Mouse (Mus musculus) frontal cortex, postnatal 10 days (tissue): ENCODE measurements at regions not wholly inside any gene's neighbourhood (a gene's known extent, or its start where the extent isn't known, plus 50 kb on each side); places are given as distances from the start of the nearest gene placed in this dataset.

Experiments used
- DNase-seq, 2 experiments: peaks; one replicate each; pipeline ENCODE4 v3.0.0; 2022; ENCODE audit warnings: low spot score in 2 of 2, mixed read lengths in 1 of 2

DNA sequence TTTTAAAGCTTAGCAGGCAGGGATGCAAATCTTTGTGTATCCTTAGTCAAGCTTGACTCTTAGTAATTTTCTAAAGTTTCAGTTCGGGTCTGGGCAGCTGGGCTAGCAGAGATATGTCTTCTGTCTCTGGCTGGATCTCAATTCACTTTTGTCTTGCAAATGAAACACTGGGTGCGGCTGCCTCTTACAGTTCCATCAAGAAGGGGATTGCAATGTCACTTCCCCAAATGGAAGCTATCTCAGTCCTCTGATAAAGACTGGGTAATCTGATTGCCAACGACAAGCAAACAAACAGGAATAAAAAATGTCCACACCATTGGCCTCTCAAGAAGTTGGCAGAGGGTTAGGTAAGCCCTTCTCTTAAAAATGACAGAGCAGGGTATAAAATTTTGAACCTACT lies 314.1 kb upstream of the Fam19a5 start:
- DNase-seq, result no peak

DNA sequence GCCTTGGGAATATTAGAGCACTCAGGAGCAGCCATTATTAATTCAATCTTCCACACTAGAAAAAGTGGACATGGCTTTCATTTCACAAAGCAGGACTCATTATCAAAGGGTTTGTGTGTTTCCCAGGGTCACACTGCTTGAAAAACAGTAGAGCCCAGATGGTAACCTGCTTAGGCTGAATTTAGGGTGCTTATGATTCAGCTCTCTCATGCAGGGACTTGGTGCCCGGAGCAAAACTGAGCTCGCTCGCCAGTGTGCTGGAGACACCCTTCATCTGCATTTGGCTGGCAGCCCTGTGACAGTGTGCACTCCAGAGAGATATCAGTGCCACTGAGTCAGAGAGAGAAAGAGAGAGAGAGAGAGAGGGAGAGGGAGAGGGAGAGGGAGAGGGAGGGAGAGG lies 308.0 kb upstream of the Fam19a5 start:
- DNase-seq, result no peak

- DNase-seq, result no peak
Measured at GRCm38 (mm10) chr15:87239057-87239456, 305.0 kb upstream of the Fam19a5 start.

- DNase-seq, result no peak
Measured at GRCm38 (mm10) chr15:87261497-87261896, 282.6 kb upstream of the Fam19a5 start.

DNA sequence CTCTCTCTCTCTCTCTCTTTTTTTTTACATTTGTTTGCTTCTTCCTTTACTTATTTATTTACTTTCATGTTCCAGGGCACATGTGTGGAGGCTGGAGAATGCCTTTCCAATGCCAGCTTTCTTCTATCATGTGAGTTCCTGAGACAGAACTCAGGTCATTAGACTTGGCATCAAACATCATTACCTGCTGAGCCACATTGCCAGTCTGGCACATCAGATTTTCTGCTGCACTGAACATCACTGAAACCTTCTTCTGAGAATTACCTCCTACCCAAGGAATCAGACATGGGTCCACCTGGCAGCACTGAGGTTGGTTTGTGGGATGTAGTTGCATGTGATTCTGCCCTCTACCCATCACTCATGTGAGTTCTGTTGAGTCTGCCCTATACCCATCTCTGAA lies 279.2 kb upstream of the Fam19a5 start:
- no peak for DNase-seq

- DNase-seq, result no peak
Measured at GRCm38 (mm10) chr15:87290987-87291529, 253.0 kb upstream of the Fam19a5 start.

GRCm38 (mm10) chr15:87319896-87320295 lies 224.2 kb upstream of the Fam19a5 start:
- DNase-seq, result no peak

- no peak for DNase-seq
Measured at GRCm38 (mm10) chr15:87321067-87321985, 222.8 kb upstream of the Fam19a5 start.

- no peak for DNase-seq
Measured at GRCm38 (mm10) chr15:87325389-87325788, 218.7 kb upstream of the Fam19a5 start.

- DNase-seq, result no peak
Measured at GRCm38 (mm10) chr15:87326281-87326680, 217.8 kb upstream of the Fam19a5 start.

DNA sequence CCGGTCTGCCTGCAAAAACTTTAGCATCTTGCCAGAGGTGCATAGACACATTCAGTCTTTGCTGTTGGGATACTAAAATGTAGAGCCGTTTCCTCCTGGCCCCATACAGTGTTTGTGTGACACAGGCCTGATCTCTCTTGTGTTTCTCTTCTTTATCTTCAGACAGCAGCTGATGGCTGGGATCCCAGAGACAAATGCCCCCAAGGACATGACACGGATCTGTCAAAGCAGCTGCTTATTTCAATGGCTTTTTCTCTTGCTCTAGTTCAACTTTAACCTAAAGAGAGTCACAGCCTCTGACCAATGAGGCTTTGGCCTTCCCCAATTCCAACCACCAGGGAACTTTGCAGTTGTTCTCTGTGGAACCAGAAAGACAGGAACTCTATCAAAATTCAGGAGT lies 211.7 kb upstream of the Fam19a5 start:
- DNase-seq, result no peak

- DNase-seq, result no peak
Measured at GRCm38 (mm10) chr15:87333527-87333926, 210.6 kb upstream of the Fam19a5 start.

DNA sequence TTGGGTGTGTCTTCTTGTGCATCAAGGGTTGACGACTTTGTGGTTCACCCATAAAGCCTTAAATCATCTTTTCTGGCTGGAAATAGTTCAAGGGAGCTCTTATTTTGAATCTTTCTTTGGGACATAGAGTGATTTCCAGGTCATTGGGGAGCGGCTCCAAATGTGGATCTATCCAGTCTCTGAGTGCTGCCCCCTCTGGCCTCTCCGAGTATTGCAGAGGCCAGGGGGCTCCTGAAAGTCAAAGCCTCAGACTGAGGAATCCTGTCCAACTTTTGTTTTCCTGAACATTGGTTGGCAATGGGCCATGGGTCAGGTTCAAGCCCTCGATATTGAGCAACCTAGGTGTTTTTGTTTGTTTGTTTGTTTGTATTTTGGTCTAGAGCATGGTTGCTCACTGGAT lies 209.7 kb upstream of the Fam19a5 start:
- DNase-seq, result no peak

DNA sequence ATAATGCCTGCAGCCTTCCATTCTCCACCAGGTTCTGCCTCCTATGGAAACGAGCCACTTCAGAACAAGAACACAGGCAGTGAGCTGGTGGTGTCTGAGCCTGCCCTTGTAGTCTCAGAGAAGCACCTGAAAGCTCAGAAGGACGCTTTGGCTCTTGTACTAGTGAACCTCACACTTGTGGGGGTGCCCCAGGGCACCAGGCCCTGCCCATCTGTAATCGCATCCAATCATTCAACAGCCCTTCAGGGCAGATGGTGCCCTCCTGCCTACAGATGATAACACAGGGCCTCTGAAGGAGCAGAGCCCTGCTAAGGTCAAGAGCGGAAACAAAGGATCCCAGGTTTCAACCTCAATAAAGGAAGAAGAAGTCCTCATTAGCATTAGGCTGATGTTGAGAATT lies 208.8 kb upstream of the Fam19a5 start:
- no peak for DNase-seq

GRCm38 (mm10) chr15:87335737-87336136 lies 208.4 kb upstream of the Fam19a5 start:
- DNase-seq, result no peak

DNA sequence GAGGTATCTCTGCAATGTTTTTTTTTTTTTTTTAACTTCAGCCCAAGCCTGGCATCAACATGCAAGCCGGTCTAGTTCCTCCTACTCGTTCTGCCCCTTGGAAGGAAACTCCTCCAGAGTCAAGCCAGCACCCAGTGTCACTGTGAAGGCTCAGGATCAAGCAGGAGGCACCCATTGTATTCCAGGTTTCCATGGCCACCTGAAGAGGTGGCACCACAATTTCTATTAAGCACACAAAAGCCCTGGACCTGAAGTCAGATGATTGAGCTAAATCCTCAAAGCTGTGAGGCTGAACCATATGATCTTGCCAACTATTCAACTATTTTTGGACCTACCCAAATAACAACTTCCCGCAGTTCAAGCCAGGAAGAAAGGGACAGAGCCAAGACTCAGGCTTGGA lies 204.2 kb upstream of the Fam19a5 start:
- peak in 1 of 2 experiments; percentile 27 for DNase-seq

GRCm38 (mm10) chr15:87342656-87343055 lies 201.4 kb upstream of the Fam19a5 start:
- DNase-seq, result no peak

- DNase-seq, result no peak
Measured at GRCm38 (mm10) chr15:87345826-87346225, 198.3 kb upstream of the Fam19a5 start.

GRCm38 (mm10) chr15:87349533-87350247 lies 194.4 kb upstream of the Fam19a5 start:
- no peak for DNase-seq

- DNase-seq, result no peak
Measured at GRCm38 (mm10) chr15:87352812-87353211, 191.3 kb upstream of the Fam19a5 start.

GRCm38 (mm10) chr15:87353886-87354285 lies 190.2 kb upstream of the Fam19a5 start:
- no peak for DNase-seq

- DNase-seq, result no peak
Measured at GRCm38 (mm10) chr15:87360457-87360856, 183.6 kb upstream of the Fam19a5 start.
